Mouse (Mus musculus) R1 (cell line): ENCODE measurements around the gene Rfng.
"Not testable (repeated sequence)": the region's sequence is repeated elsewhere in the genome, so short reads cannot be mapped to it uniquely, and the experiment has no call there.

Experiments
- DNase-seq: peaks from one replicate; pipeline ENCODE4 v3.0.0-alpha.2; 2018; ENCODE audit warnings: low read depth, low spot score

Rfng gene

GRCm38 (mm10) chr11:120773463-120774190, 10.4 kb downstream of the Rfng start:
- DNase-seq: no peak

GRCm38 (mm10) chr11:120772749-120773148, 11.3 kb downstream of the Rfng start:
- DNase-seq: no peak

- no peak for DNase-seq
Observed at GRCm38 (mm10) chr11:120768206-120768605, 15.8 kb downstream of the Rfng start.

GRCm38 (mm10) chr11:120767023-120767422, 17.0 kb downstream of the Rfng start:
- DNase-seq: not testable (repeated sequence)

- DNase-seq: not testable (repeated sequence)
Observed at GRCm38 (mm10) chr11:120763121-120763999, 20.6 kb downstream of the Rfng start.

- DNase-seq: not testable (repeated sequence)
Observed at GRCm38 (mm10) chr11:120762672-120763041, 21.4 kb downstream of the Rfng start, which contains the start of gene Hmga1b. TSS of gene Hmga1b (plus strand) at chr11:120762794.

GRCm38 (mm10) chr11:120761811-120762671, 22.0 kb downstream of the Rfng start:
- DNase-seq: no peak

GRCm38 (mm10) chr11:120760236-120760635, 23.8 kb downstream of the Rfng start:
- peak; percentile 61 for DNase-seq

- no peak for DNase-seq
Observed at GRCm38 (mm10) chr11:120751606-120752005, 32.4 kb downstream of the Rfng start.

GRCm38 (mm10) chr11:120749430-120749829, 34.6 kb downstream of the Rfng start:
- DNase-seq: peak; percentile 80

- DNase-seq: no peak
Observed at GRCm38 (mm10) chr11:120747974-120748373, 36.0 kb downstream of the Rfng start.

- DNase-seq: no peak
Observed at GRCm38 (mm10) chr11:120744121-120744701, 39.8 kb downstream of the Rfng start.

GRCm38 (mm10) chr11:120740981-120741380, 43.0 kb downstream of the Rfng start:
- no peak for DNase-seq

- no peak for DNase-seq
Observed at GRCm38 (mm10) chr11:120736424-120736823, 47.6 kb downstream of the Rfng start.

- DNase-seq: no peak
Observed at GRCm38 (mm10) chr11:120733521-120733920, 50.5 kb downstream of the Rfng start.

GRCm38 (mm10) chr11:120731858-120732680, 51.9 kb downstream of the Rfng start, which contains the start of gene Cbr2:
TSS of gene Cbr2 (minus strand) at chr11:120732114.
- DNase-seq: no peak

GRCm38 (mm10) chr11:120731395-120731794, 52.6 kb downstream of the Rfng start:
- DNase-seq: no peak
